Mouse (Mus musculus) midbrain, postnatal 0 days (tissue): Measurements from ENCODE around the gene Calm5. TPM values are rescaled to one million over a fixed set of nuclear protein-coding genes. Genes with fewer than 3 reads are reported as not detected.
"Not testable (repeated sequence)": the region's sequence is repeated elsewhere in the genome, so short reads cannot be mapped to it uniquely, and the experiment has no call there.

Source experiments
- ATAC-seq: fragments of 200-750 bp; cut with Nextera tagmentation; 2 replicates; pipeline ENCODE4 v1.8.0; 2017; ENCODE audit warnings: moderate number of reproducible peaks, mild to moderate bottlenecking, moderate TSS enrichment, moderate library complexity; ENCODE audit not compliant: low FRiP score
- DNase-seq: peaks from one replicate; pipeline ENCODE4 v3.0.0-alpha.2; 2015; ENCODE audit warnings: low spot score
- H3K27ac ChIP-seq: fragments of 300-500 bp; sonication (generic); 2 replicates; pipeline ENCODE4 v1.5.1; 2014; ENCODE audit warnings: low read depth, mild to moderate bottlenecking, low read length, mixed read lengths
- H3K27me3 ChIP-seq: fragments of 300-500 bp; sonication (generic); 2 replicates; pipeline ENCODE4 v1.6.1; 2014; ENCODE audit warnings: low read length, control low read depth, mixed read lengths; ENCODE audit not compliant: insufficient read depth
- H3K36me3 ChIP-seq: fragments of 300-500 bp; sonication (generic); 2 replicates; pipeline ENCODE4 v1.6.1; 2014; ENCODE audit warnings: low read length, control low read depth, mixed read lengths; ENCODE audit not compliant: insufficient read depth
- H3K4me1 ChIP-seq: fragments of 300-500 bp; sonication (generic); 2 replicates; pipeline ENCODE4 v1.6.1; 2014; ENCODE audit warnings: mild to moderate bottlenecking, control low read depth, antibody characterized with exemption, low read length, mixed read lengths; ENCODE audit not compliant: insufficient read depth
- H3K4me2 ChIP-seq: fragments of 300-500 bp; sonication (generic); 2 replicates; pipeline ENCODE4 v1.6.1; 2014; ENCODE audit warnings: low read depth, mild to moderate bottlenecking, low read length, mixed read lengths; ENCODE audit not compliant: poor library complexity, severe bottlenecking
- H3K4me3 ChIP-seq: fragments of 300-500 bp; sonication (generic); 2 replicates; pipeline ENCODE4 v1.5.1; 2014; ENCODE audit warnings: low read depth, mild to moderate bottlenecking, low read length, moderate library complexity
- H3K9ac ChIP-seq: fragments of 300-500 bp; sonication (generic); replicated peaks from 2 replicates; pipeline ENCODE4 v1.6.1; 2014; ENCODE audit warnings: mild to moderate bottlenecking, low read length, moderate library complexity, mixed read lengths; ENCODE audit not compliant: poor library complexity, severe bottlenecking
- H3K9me3 ChIP-seq: fragments of 300-500 bp; sonication (generic); 2 replicates; pipeline ENCODE4 v1.6.1; 2016; ENCODE audit warnings: low read length, control low read depth
- CTCF ChIP-seq: IDR thresholded peaks from 2 replicates; pipeline ENCODE4 v1.5.1; 2016; ENCODE audit warnings: antibody characterized with exemption, mild to moderate bottlenecking
- WGBS: fragments of 180-500 bp; shearing (Covaris S2); extraction: QIAGEN DNeasy Blood & Tissue Kit; methylation state at CpG from one replicate; pipeline ENCODE4 v1.1.7; 2014; 5-methylcytosine and 5-hydroxymethylcytosine counted together
- polyA plus RNA-seq: library from polyadenylated mRNA; unstranded; fragments of >200 nt; fragmentation: Nextera tagmentation; extraction: Ambion mirVana; gene quantifications from 2 replicates; pipeline ENCODE4 v1.2.1, GENCODE M21; 2015
- total RNA-seq: library from RNA; depleted of rRNA; stranded (reverse); fragments of >200 nt; gene quantifications from 2 replicates; pipeline ENCODE4 v1.2.3, GENCODE M21; 2014

Gene Calm5
- total and polyA plus RNA-seq, 2 experiments from 2014 or later, result not detected

GRCm38 (mm10) chr13:3832450-3832849 lies 21.5 kb upstream of the Calm5 start:
- no peak for ATAC-seq
- WGBS, result 82% methylated on average over 2 of the region's 2 CpGs

GRCm38 (mm10) chr13:3833644-3834043 lies 20.3 kb upstream of the Calm5 start:
- not testable (repeated sequence) for H3K27ac ChIP-seq, DNase-seq, H3K27me3 ChIP-seq, H3K36me3 ChIP-seq, H3K4me3 ChIP-seq, H3K4me1 ChIP-seq, H3K4me2 ChIP-seq, ATAC-seq, H3K9me3 ChIP-seq, H3K9ac ChIP-seq

More at GRCm38 (mm10) chr13:3832450-3832849, 21.5 kb upstream of the Calm5 start:
- no peak for DNase-seq
- Histone ChIP-seq H3K27ac (no peak overlapping the region), H3K4me1 (no peaks in the 10 kb centered on the region), H3K27me3 (no peaks in the 10 kb centered on the region), H3K4me2 (no peak overlapping the region), H3K4me3 (no peak overlapping the region), H3K9me3 (no peaks in the 10 kb centered on the region), H3K9ac (no peak overlapping the region), H3K36me3 (no peaks in the 10 kb centered on the region)
- no peak for TF ChIP-seq CTCF

- not testable (repeated sequence) for H3K4me3 ChIP-seq, H3K4me2 ChIP-seq, H3K9me3 ChIP-seq, H3K36me3 ChIP-seq, DNase-seq, H3K27me3 ChIP-seq, H3K27ac ChIP-seq, H3K4me1 ChIP-seq, H3K9ac ChIP-seq
- ATAC-seq, result peak; percentile 34; the same call in 1 of the 2 replicates
Measured at GRCm38 (mm10) chr13:3837312-3837807, 16.6 kb upstream of the Calm5 start, which contains the start of gene Calm4. Gene Calm4 (plus strand): TSS chr13:3837757.

GRCm38 (mm10) chr13:3840662-3841061 lies 13.3 kb upstream of the Calm5 start:
- not testable (repeated sequence) for H3K9ac ChIP-seq, DNase-seq, ATAC-seq, H3K4me3 ChIP-seq, H3K27me3 ChIP-seq, H3K9me3 ChIP-seq, H3K4me2 ChIP-seq, H3K4me1 ChIP-seq, H3K36me3 ChIP-seq, H3K27ac ChIP-seq

- Histone ChIP-seq H3K4me1 (no peaks in the 10 kb centered on the region), H3K27ac (no peak overlapping the region), H3K27me3 (no peaks in the 10 kb centered on the region), H3K36me3 (no peaks in the 10 kb centered on the region), H3K9ac (no peak overlapping the region), H3K9me3 (no peaks in the 10 kb centered on the region), H3K4me3 (no peak overlapping the region), H3K4me2 (no peak overlapping the region)
- DNase-seq (no peak), ATAC-seq (no peak)
- TF ChIP-seq CTCF, result no peak
- 87% methylated on average over 1 of the region's 1 CpGs for WGBS
Measured at GRCm38 (mm10) chr13:3850330-3850729, 3.6 kb upstream of the Calm5 start.

- no peak for TF ChIP-seq CTCF
- ATAC-seq (no peak), DNase-seq (no peak)
- Histone ChIP-seq H3K27ac (no peak overlapping the region), H3K9me3 (no peaks in the 10 kb centered on the region), H3K4me2 (no peak overlapping the region), H3K27me3 (no peaks in the 10 kb centered on the region), H3K36me3 (no peaks in the 10 kb centered on the region), H3K4me1 (no peaks in the 10 kb centered on the region), H3K4me3 (no peak overlapping the region), H3K9ac (no peak overlapping the region)
- 82% methylated on average over 2 of the region's 2 CpGs for WGBS
Measured at GRCm38 (mm10) chr13:3854856-3855255, 883 bp downstream of the Calm5 start.
